Mouse (Mus musculus) T-helper 17 cell (primary cell): ENCODE measurements around the gene Hoxa9.

ENCODE experiments used
- in situ Hi-C, 2 experiments: fragments of 300-600 bp; cut with MboI, MseI; formaldehyde crosslinking; loops; 1 replicate in 1 of 2; 2 replicates in 1 of 2; pipeline ENCODE4 v1.15.1; 2025; ENCODE audit warnings: high pct_unique_total_duplicates in 2 of 2

The Hoxa9 gene

GRCm38 (mm10) chr6:52262463-52263320 is 31.8 kb upstream of the Hoxa9 start:
- in situ Hi-C loops, result loop anchor here (5.0 to 25.0 kb wide), 4 partner anchors 45 to 662 kb away; no protein-coding TSS in a partner anchor

GRCm38 (mm10) chr6:52261751-52262462 is 31.0 kb upstream of the Hoxa9 start:
- in situ Hi-C loops, result loop anchor here (5.0 to 25.0 kb wide), 4 partner anchors 45 to 663 kb away; no protein-coding TSS in a partner anchor

GRCm38 (mm10) chr6:52260654-52261575 is 30.0 kb upstream of the Hoxa9 start, which contains the start of gene Hoxa13:
TSS of gene Hoxa13 (minus strand) at chr6:52260880.
- in situ Hi-C loops, result loop anchor here (5.0 to 25.0 kb wide), 4 partner anchors 46 to 664 kb away; no protein-coding TSS in a partner anchor

DNA sequence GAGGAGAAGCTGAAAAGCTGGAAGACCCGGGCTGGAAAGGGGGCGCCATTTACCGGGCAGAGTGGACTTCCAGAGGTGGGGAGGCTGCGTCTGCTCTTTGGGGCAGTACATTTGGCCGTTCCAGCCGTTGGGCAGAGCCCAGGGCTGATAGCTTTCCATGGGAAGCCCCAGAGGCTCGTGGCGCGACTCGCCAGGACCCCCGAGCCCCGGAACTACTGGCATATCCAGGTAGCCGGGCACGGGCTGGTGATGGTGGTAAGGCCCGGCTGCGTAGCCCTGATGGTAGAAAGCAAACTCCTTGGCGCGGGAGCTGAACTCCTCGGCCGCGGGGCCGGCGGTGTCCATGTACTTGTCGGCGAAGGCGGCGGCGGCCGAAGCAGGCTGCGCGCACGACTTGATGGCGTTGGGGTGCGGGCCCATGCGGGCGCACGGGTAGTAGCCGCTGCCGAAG is 28.9 kb upstream of the Hoxa9 start:
- in situ Hi-C loops, result loop anchor here (5.0 to 25.0 kb wide), 6 partner anchors 47 to 1075 kb away; no protein-coding TSS in a partner anchor

DNA sequence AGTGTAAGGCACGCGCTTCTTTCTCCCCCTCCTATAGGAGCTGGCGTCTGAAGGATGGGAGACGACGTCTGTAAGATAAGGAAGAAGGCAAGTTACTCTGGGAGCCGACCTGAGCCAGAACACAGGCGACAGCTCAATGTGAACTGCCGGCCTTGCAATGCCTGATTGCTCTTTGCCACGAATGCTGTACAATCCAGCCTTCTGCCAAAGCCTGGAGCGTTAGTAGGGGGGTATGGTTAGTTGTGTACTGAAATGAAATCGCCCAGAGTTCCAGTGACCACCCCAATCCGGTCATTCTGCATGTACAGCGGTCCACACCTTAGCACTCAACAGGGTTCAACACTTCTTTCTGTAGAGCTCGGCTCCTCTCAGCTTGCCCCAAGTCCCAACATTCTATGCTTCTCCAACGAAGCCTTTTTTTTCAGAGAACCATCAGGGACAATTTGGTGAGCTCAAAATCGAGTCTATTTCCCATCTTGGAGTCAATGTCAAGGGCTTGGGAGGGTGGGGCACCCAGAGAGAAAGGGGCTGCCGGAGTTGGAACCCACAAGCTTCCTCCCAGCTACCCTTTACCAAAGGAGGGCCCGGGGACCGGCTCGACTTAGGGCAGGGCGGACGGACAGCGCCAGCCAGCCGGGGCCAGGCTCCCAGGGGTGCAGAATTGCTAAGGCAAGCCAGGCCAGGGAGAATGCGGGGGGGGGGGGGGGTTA is 28.3 kb upstream of the Hoxa9 start:
- in situ Hi-C loops, result loop anchor here (5.0 to 25.0 kb wide), 4 partner anchors 328 to 1074 kb away; no protein-coding TSS in a partner anchor

DNA sequence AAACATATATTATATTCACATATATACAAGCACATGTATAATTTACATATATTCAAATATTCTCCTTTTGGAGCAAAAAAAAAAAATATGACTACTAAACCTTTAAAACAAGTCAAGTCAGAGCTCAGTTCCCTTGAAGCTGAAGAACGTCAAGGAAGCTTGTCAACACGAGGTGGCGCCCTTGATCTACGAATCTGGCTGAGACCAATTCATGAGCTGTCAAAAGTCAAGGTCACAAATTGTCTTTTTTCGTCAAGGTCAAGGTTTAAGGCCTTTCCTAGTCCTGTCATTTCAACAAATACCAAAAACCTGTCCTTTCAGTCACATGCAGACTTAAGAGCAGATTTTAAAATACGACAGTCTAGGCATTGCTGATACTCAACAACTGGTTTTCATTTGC is 26.1 kb upstream of the Hoxa9 start:
- in situ Hi-C loops, result loop anchor here (5.0 to 25.0 kb wide), 4 partner anchors 330 to 1072 kb away; no protein-coding TSS in a partner anchor

DNA sequence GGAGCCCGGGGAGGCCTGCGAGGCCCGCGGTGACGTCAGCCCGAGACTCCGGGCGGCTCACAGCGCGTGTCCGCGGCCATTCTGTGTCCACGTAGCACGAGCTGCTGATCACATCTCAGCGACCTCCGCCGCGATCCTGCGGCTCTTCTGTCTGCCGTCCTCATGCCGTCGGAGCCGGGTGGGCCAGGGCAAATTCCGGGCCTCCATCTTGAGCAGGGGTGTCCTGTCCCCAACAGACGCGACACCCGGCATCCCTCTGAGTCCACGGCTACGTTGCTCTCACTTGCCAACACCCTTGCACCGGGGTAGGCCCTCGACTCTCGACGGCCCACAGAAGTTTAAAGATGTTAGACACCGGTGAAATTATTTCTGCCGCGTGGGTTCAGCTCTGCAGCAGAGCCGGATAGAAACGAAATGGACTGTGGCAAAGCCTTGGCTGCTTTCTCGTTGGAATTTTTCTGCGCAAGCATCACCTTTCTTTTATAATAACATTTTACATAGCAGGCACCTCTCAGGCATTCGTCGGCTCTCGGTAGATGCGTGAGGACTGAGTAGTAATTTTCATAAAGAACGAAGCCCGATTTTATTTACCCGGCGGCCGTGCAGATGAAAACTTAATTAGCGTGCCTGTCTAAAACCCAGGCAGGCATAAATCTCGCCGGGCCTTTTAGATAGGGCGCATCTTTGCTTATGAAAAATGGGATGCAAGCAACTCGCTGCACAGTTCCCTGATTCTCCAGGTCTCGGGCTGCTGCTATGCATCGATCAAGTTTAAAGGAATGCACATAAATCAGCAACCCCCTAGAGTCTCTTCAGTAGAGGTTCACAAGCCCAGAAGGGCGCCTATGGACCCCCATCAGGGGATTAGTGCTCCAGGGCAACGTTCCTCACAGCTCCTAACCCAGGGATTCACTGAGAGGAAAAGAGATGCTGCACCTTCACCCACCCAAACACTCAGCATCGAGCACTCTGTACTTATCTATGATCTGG is 22.9 kb upstream of the Hoxa9 start:
- in situ Hi-C loops, result loop anchor here (5.0 to 25.0 kb wide), 4 partner anchors 333 to 1069 kb away; no protein-coding TSS in a partner anchor

DNA sequence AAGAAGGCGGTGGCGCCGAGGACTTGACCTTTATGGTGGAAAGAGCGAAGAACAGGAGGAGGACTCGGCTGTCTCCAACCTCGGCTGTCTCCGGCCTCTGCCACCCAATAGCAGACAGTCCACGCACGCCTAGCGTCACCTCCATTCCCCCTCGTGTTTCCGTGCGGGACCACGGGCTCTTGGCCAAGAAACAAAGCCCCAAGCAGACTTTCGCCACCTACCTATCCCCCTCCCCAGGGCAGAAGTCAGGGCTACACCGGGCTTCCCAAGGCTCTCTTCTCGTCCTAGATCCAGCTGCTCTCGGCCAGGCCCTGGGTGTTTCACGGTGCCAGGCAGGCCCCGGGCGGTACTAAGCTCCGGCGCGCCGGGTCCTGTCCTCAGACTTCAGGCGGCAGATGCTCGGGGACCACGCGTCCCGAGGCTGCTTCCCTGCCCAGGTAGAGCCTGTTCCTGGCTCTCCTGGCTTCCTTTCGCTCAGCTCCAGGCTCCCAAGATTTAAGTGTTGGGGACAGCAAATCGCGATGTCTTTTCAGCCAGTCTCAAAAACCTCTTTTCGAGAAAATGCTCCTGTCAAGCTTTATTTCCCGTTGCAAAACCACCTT is 22.0 kb upstream of the Hoxa9 start:
- in situ Hi-C loops, result loop anchor here (5.0 to 25.0 kb wide), 4 partner anchors 334 to 1068 kb away; no protein-coding TSS in a partner anchor

GRCm38 (mm10) chr6:52252016-52252774 is 21.3 kb upstream of the Hoxa9 start:
- in situ Hi-C loops, result loop anchor here (5.0 to 25.0 kb wide), 4 partner anchors 335 to 1067 kb away; no protein-coding TSS in a partner anchor

- in situ Hi-C loops, result loop anchor here (5.0 to 25.0 kb wide), 4 partner anchors 336 to 1067 kb away; no protein-coding TSS in a partner anchor
Observed at GRCm38 (mm10) chr6:52251177-52251879, 20.4 kb upstream of the Hoxa9 start.

GRCm38 (mm10) chr6:52249826-52250225 is 18.9 kb upstream of the Hoxa9 start:
- in situ Hi-C loops, result loop anchor here (5.0 to 25.0 kb wide), 4 partner anchors 337 to 1065 kb away; no protein-coding TSS in a partner anchor

GRCm38 (mm10) chr6:52249415-52249738 is 18.5 kb upstream of the Hoxa9 start:
- in situ Hi-C loops, result no loop called here

GRCm38 (mm10) chr6:52248638-52249414 is 17.9 kb upstream of the Hoxa9 start:
- in situ Hi-C loops, result no loop called here

GRCm38 (mm10) chr6:52247766-52248637 is 17.1 kb upstream of the Hoxa9 start:
- in situ Hi-C loops, result no loop called here

DNA sequence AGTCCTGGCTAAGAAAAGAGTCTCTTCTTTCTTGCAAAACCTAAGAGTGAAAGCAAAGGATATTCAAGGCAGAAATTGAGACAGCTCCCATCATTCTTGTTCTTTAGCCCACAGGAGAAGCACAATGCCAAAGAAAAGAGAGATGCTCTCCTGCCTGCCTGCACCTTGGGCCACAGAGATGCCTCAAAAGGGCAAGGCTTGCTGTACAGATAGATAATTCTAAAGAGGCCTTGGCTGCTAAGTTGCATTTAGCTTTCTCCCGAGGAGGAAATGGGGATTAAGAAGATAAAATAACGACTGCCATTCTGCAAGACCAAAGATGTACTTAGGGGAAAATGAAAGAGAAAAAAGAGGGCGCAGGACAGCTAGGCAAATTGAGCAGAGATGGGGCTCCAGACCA is 16.0 kb upstream of the Hoxa9 start:
- in situ Hi-C loops, result no loop called here
